Mouse (Mus musculus): ENCODE data around the gene Nucks1.

- TF ChIP-seq CTCF (IDR thresholded peaks at IDR 0.05) (no peak), EP300 (IDR thresholded peaks at IDR 0.05) (no peak)
Measured at GRCm38 (mm10) chr1:131941501-131941900, 31.2 kb downstream of the Nucks1 start.

Data from lung, postnatal 0 days (tissue).